Mouse (Mus musculus) kidney, embryonic 15.5 days (tissue): ENCODE data around the gene Rsph14. TPM values are rescaled to one million over a fixed set of nuclear protein-coding genes. Genes with fewer than 3 reads are reported as not detected.

Experiments
- ATAC-seq: fragments of 200-750 bp; cut with Nextera tagmentation; replicated peaks from 2 replicates; pipeline ENCODE4 v1.8.0; 2017; ENCODE audit warnings: moderate TSS enrichment; ENCODE audit not compliant: low FRiP score
- H3K27ac ChIP-seq: fragments of 300-500 bp; sonication (generic); 2 replicates; pipeline ENCODE4 v1.5.1; 2015; ENCODE audit warnings: mild to moderate bottlenecking, inconsistent platforms
- H3K27me3 ChIP-seq: fragments of 300-500 bp; sonication (generic); 2 replicates; pipeline ENCODE4 v1.6.1; 2015; ENCODE audit warnings: inconsistent platforms
- H3K36me3 ChIP-seq: fragments of 300-500 bp; sonication (generic); 2 replicates; pipeline ENCODE4 v1.6.1; 2015; ENCODE audit warnings: inconsistent platforms
- H3K4me1 ChIP-seq: fragments of 300-500 bp; sonication (generic); 2 replicates; pipeline ENCODE4 v1.6.1; 2015; ENCODE audit warnings: inconsistent platforms
- H3K4me2 ChIP-seq: fragments of 300-500 bp; sonication (generic); 2 replicates; pipeline ENCODE4 v1.6.1; 2015; ENCODE audit warnings: moderate library complexity, mild to moderate bottlenecking, inconsistent platforms
- H3K4me3 ChIP-seq: fragments of 300-500 bp; sonication (generic); replicated peaks from 2 replicates; pipeline ENCODE4 v1.5.1; 2015; ENCODE audit warnings: mild to moderate bottlenecking, inconsistent platforms
- H3K9ac ChIP-seq: fragments of 300-500 bp; sonication (generic); 2 replicates; pipeline ENCODE4 v1.6.1; 2015; ENCODE audit warnings: mild to moderate bottlenecking, inconsistent platforms
- H3K9me3 ChIP-seq: fragments of 300-500 bp; sonication (generic); replicated peaks from 2 replicates; pipeline ENCODE4 v1.6.1; 2016; ENCODE audit warnings: inconsistent platforms
- WGBS: fragments of 180-500 bp; shearing (Covaris S2); methylation state at CpG from one replicate; pipeline ENCODE4 v1.1.7; 2015; ENCODE audit warnings: mixed read lengths; 5-methylcytosine and 5-hydroxymethylcytosine counted together
- polyA plus RNA-seq: library from polyadenylated mRNA; unstranded; fragments of >200 nt; fragmentation: Nextera tagmentation; extraction: Ambion mirVana; gene quantifications from 2 replicates; pipeline ENCODE4 v1.2.1, GENCODE M21; 2015

Rsph14 gene
- polyA plus RNA-seq, 1 experiment from 2014 or later: not detected

DNA sequence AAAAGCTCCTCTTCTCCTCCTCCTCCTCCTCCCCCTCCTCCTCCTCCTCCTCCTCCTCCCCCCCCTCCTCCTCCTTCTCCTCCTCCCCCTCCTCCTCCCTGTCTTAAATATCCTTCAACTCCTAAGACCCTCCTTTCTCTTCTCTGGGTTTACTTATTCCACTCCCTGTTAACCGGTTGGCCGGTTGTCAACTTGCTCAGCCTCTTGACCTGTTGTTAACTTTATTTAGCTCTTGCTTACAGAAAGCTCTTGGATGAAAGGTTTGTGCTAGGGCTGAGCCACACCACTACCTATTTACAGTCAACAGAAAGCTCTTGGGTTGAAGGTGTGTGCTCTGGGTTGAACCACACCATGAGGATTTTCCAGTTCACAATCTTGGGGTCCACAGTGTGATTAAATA lies 12.1 kb downstream of the Rsph14 start:
- WGBS: 31% methylated on average over 2 of the region's 2 CpGs
- H3K27ac ChIP-seq: no peak overlapping the region
- peaks cover 3% of the 10 kb centered on the region; the same call in 1 of the 2 replicates for H3K4me1 ChIP-seq
- H3K9ac ChIP-seq: no peak overlapping the region
- no peak overlapping the region for H3K4me2 ChIP-seq
- no peak overlapping the region for H3K4me3 ChIP-seq
- H3K36me3 ChIP-seq: no peaks in the 10 kb centered on the region
- ATAC-seq: no peak
- H3K9me3 ChIP-seq: no peaks in the 10 kb centered on the region
- no peaks in the 10 kb centered on the region for H3K27me3 ChIP-seq

DNA sequence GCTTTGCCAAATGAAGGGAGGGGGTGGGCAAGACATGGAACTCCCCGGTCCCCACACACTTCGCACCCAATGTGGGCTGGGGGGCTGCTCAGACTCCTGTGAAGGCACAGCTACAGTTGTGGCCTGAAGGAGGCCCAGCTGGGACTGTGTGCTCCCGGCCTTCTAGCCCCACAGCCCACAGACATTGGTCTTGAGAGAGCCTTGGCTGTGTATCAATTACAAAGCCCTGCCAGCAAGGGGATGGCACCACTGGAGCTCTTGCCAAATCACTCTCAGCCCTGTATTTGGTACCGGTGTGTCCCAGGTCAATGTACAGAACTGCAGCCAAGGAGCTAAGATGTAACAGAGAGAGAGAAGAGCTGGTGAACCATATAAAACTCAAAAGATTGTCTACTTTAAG lies 15.9 kb downstream of the Rsph14 start:
- no peaks in the 10 kb centered on the region for H3K36me3 ChIP-seq
- no peak overlapping the region for H3K27ac ChIP-seq
- H3K4me2 ChIP-seq: no peak overlapping the region
- no peak for ATAC-seq
- H3K27me3 ChIP-seq: no peaks in the 10 kb centered on the region
- no peaks in the 10 kb centered on the region for H3K9me3 ChIP-seq
- H3K4me3 ChIP-seq: no peak overlapping the region
- WGBS: 89% methylated on average over 4 of the region's 4 CpGs
- no peak overlapping the region for H3K9ac ChIP-seq
- peaks cover 3% of the 10 kb centered on the region; the same call in 1 of the 2 replicates for H3K4me1 ChIP-seq

DNA sequence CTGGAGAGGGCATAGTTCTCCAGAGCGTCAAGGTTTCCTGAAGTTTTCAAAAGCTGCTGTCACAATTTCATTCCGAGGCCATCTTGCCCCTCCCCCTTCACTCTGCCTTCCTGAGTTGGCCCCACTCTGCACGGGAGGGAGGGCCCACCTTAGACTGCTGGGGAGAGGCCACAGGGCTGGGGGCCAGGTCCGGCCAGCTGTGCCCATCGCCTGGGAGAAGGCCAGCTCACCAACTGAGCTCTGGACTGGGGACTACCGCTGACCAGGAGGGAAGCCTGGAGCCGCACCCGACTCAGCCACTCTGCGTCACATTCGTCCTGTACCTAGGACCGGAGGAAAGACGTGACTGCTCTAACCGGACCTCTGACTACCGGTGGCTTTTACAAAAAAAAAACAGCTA lies 16.9 kb downstream of the Rsph14 start:
- Histone ChIP-seq H3K4me1 (peaks cover 3% of the 10 kb centered on the region; the same call in 1 of the 2 replicates), H3K4me2 (no peak overlapping the region), H3K27me3 (no peaks in the 10 kb centered on the region), H3K36me3 (no peaks in the 10 kb centered on the region), H3K27ac (no peak overlapping the region), H3K9ac (no peak overlapping the region), H3K9me3 (no peaks in the 10 kb centered on the region), H3K4me3 (no peak overlapping the region)
- peak; percentile 26; the same call in 1 of the 2 replicates for ATAC-seq
- 62% methylated on average over 14 of the region's 14 CpGs for WGBS

DNA sequence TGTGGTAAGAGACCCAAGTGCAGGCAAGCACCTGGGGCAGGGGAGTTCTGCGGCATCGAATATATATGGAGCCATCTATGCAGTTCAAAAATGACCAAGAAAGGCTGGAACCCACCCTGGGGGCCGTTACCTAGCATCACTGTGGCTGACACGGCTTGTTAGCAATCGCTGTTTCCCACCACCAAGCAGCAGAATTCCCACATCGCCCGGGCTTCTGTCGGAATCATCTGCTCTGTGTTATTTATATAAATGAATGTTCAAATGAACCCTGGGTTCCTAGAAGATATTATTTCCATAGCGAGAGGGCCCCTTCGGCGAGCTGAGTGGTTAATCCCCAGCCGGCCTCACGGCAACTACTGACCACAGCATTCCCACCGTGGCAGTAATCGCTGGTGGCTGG lies 21.7 kb downstream of the Rsph14 start:
- peaks cover 22% of the 10 kb centered on the region for H3K4me1 ChIP-seq
- no peak for ATAC-seq
- 92% methylated on average over 15 of the region's 15 CpGs for WGBS
- H3K4me3 ChIP-seq: no peak overlapping the region
- no peak overlapping the region for H3K27ac ChIP-seq
- no peaks in the 10 kb centered on the region for H3K9me3 ChIP-seq
- H3K9ac ChIP-seq: no peak overlapping the region
- no peak overlapping the region for H3K4me2 ChIP-seq
- H3K27me3 ChIP-seq: no peaks in the 10 kb centered on the region
- no peaks in the 10 kb centered on the region for H3K36me3 ChIP-seq

DNA sequence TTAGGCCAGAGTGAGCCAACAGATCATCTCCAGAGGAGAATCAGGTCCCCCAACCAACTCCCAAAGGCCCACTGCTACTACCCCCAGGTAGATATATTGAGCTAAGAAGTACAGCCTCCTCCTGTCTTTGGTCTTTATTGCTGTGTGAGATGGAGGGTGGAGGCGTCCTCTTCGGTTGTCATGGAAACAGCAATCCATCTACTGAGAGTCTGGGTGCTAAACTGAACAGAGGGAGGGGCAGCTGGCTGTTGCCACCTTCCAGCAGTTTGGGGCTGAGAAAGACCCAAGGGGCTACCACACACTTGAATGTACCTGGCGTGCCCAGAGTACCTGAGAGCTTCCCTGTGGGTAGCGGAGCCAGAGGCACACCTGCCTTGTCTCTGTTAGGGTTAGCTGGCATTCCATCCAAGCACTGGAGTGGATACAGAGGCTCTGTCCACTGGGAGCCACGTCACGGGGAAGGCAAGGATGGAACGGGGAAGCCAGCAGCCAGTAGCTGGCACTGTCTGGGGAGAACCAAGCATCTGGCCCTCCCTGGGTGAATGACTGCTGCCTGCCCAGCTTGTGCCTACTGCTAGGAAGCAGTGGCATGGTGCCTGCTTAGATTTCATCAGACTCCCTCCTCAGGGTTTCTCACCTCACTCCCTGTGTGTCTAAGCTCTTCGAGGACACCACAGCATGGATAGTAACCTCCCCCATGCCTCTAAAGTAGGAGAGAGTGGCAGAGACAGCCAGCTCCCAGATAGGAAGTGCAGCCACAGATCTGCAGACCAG lies 25.3 kb downstream of the Rsph14 start:
- Histone ChIP-seq H3K4me3 (no peak overlapping the region), H3K4me1 (peaks cover 22% of the 10 kb centered on the region), H3K9ac (no peak overlapping the region), H3K27me3 (no peaks in the 10 kb centered on the region), H3K27ac (0 out of 2 replicates have a peak overlapping the region, but pooled peaks have one; percentile 1), H3K9me3 (no peaks in the 10 kb centered on the region), H3K4me2 (no peak overlapping the region), H3K36me3 (no peaks in the 10 kb centered on the region)
- ATAC-seq: peak; percentile 49
- 41% methylated on average over 8 of the region's 8 CpGs for WGBS

DNA sequence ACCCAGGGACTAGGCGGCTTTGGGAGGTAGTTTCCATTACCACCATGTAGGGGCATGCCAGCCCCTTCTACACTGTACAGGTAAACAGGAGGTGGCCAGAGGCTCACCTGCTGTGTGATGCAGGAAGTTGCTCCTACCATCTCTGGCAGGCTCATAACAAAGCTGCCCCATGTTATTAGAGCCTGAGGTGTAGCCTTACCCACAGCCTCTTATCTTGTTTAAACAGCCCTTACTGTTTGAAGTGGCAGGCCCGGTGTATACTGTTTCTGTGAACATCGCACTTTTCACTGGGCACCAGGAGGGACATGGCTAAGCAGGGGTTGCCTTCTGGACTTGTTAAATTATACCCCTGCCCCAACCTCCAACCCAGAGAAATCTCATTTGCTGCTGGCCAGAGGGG lies 28.3 kb downstream of the Rsph14 start:
- no peak overlapping the region for H3K4me2 ChIP-seq
- H3K4me1 ChIP-seq: peaks cover 22% of the 10 kb centered on the region
- no peak overlapping the region for H3K27ac ChIP-seq
- H3K4me3 ChIP-seq: no peak overlapping the region
- H3K27me3 ChIP-seq: no peaks in the 10 kb centered on the region
- H3K9ac ChIP-seq: no peak overlapping the region
- 71% methylated on average over 3 of the region's 3 CpGs for WGBS
- H3K36me3 ChIP-seq: no peaks in the 10 kb centered on the region
- ATAC-seq: no peak
- no peaks in the 10 kb centered on the region for H3K9me3 ChIP-seq

DNA sequence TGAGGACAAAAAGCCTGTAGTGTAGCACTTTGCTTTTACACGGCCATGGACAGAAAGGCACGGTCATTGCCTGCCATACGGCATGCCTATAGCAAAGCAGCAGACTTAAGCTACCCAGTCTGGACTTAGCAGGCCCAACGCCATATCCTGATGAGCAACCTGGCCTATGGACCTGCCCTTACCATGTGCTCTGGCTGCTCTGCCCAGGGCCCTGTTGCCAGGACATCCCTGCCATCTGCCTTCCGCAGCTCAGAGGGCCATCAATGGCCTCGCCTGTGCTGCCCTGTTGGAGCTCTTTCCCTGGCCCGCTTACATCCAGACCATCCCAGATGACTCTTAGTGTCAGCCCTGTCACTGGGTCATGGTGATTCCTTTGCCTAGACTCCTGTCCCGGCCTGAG lies 31.0 kb downstream of the Rsph14 start:
- WGBS: 93% methylated on average over 8 of the region's 8 CpGs

DNA sequence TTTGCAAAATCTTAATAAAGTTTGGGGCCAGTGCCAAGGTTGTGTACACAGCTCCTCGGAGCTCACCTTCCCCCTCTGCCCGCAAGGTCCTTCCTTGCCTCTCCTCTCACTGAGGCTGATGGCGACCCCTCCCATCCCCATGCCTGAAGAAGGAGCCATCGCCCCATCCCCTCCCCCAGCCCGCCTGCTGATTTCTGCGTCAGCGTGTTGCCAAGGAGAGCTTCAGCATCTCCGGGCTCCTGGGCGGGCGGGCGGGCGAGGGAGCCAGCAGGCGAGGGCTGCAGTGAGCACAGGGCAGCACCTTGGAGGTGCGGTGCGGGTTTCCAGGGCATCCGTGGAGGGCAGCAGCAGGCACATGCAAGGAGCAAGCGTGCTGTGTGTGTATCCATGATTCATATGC lies 37.0 kb downstream of the Rsph14 start:
- Histone ChIP-seq H3K27me3 (peaks cover 13% of the 10 kb centered on the region), H3K36me3 (peaks cover 5% of the 10 kb centered on the region; the same call in 1 of the 2 replicates), H3K9ac (no peak overlapping the region), H3K4me2 (peak overlapping the region; percentile 56), H3K4me3 (peak overlapping the region; percentile 25), H3K9me3 (no peaks in the 10 kb centered on the region), H3K4me1 (peaks cover 33% of the 10 kb centered on the region), H3K27ac (no peak overlapping the region)
- peak; percentile 20; the same call in 1 of the 2 replicates for ATAC-seq
- 4% methylated on average over 17 of the region's 17 CpGs for WGBS

More for the DNA sequence above, 31.0 kb downstream of the Rsph14 start:
- Histone ChIP-seq H3K27ac (no peak overlapping the region), H3K4me3 (no peak overlapping the region), H3K36me3 (no peaks in the 10 kb centered on the region), H3K9ac (no peak overlapping the region), H3K4me2 (no peak overlapping the region), H3K9me3 (no peaks in the 10 kb centered on the region), H3K4me1 (peaks cover 7% of the 10 kb centered on the region; the same call in 1 of the 2 replicates), H3K27me3 (no peaks in the 10 kb centered on the region)
- ATAC-seq: no peak

DNA sequence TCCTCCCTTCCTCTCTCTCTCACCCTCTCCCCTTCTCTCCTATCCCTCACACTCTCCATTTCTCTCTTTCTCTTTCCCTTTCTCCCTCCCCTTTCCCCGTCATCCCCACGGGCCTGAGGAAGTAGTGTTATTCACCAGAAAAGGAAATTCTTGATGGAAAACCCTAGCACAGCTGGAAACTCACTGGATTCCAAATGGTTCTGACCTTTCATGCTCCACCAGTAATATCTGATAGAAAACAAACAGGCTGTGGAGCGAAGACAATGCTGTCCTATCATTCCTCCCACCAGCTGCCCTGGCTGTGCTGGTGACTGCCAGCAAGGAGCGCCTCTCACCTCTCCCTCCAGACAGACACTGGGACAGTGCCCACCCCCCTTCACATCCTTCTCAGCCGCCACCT lies 37.5 kb downstream of the Rsph14 start:
- H3K27ac ChIP-seq: no peak overlapping the region
- peaks cover 38% of the 10 kb centered on the region for H3K4me1 ChIP-seq
- H3K27me3 ChIP-seq: peaks cover 13% of the 10 kb centered on the region
- H3K9me3 ChIP-seq: no peaks in the 10 kb centered on the region
- H3K4me2 ChIP-seq: peak overlapping the region; percentile 56
- no peak overlapping the region for H3K4me3 ChIP-seq
- peaks cover 5% of the 10 kb centered on the region; the same call in 1 of the 2 replicates for H3K36me3 ChIP-seq
- WGBS: 9% methylated on average over 5 of the region's 5 CpGs
- H3K9ac ChIP-seq: no peak overlapping the region
- no peak for ATAC-seq

DNA sequence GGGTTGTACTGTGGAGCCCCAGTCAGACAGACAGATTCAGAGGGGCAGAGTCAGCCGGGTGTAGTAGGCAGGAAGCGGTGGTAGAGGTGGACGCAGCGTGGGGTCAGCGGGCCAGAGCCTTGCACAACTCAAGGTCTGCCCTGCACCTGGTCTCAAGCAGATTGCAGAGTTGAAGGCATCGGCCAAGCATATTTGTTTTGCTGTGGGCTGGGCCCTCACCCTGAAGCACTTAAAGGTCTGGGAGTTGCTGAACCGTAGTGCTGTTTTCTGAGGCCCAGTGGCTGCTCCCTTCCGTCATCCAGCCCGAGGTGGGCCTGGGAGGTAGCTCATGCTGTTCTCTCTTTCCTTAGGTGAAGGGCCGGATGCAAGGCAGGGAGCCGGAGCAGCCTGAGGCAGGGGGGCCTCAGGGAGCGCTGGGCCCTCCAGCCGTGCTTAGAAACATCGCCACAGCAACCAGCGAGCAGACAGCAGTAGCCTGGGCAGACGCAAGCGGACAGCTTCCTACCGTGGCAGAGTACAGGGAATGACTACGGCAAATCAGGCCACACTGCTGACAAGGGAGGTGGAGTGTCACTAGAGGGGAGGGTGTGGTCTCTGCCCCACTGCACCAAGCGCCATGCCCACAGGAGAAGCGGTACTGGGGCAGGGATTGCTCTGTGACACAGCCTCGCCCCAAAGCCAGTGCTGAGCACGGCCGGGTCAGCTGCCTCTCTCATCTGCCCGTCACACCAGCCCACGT lies 41.6 kb downstream of the Rsph14 start:
- WGBS: 27% methylated on average over 26 of the region's 26 CpGs
- Histone ChIP-seq H3K4me2 (peak overlapping the region; percentile 44), H3K4me1 (peaks cover 45% of the 10 kb centered on the region), H3K36me3 (peaks cover 5% of the 10 kb centered on the region; the same call in 1 of the 2 replicates), H3K4me3 (peak overlapping the region; percentile 2; the same call in 1 of the 2 replicates), H3K9me3 (no peaks in the 10 kb centered on the region), H3K27ac (peak overlapping the region; percentile 75), H3K9ac (no peak overlapping the region), H3K27me3 (peaks cover 13% of the 10 kb centered on the region)
- peak; percentile 71 for ATAC-seq

DNA sequence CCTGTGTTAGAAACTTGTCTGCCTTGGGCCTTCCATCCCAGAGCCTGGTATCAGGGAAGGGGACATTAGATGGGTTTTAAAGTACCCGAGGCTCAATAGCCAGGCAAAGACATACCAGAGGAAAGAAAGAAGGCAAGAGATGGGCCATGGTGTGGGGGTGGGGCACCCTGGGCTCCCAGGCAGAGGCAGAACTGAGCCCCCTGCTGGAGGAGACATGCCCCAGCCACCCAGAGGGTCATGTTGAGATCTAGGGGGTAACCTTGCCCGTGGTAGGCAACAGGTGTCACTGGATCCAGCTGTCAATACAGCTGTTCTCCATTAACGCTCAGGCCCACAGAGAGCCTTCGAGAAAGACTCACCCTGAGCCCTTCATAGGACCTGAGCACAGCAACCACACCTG lies 42.6 kb downstream of the Rsph14 start:
- Histone ChIP-seq H3K9ac (no peak overlapping the region), H3K4me2 (no peak overlapping the region), H3K36me3 (peaks cover 5% of the 10 kb centered on the region; the same call in 1 of the 2 replicates), H3K27ac (peak overlapping the region; percentile 75; the same call in 1 of the 2 replicates), H3K9me3 (no peaks in the 10 kb centered on the region), H3K4me3 (no peak overlapping the region), H3K27me3 (peaks cover 13% of the 10 kb centered on the region), H3K4me1 (peaks cover 36% of the 10 kb centered on the region)
- WGBS: 61% methylated on average over 4 of the region's 4 CpGs
- no peak for ATAC-seq
